Mouse (Mus musculus) adipose tissue, adult 10 weeks (tissue): ENCODE results near the gene Slc35g1. TPM values are rescaled to one million over a fixed set of nuclear protein-coding genes. Genes with fewer than 3 reads are reported as not detected.

Source experiments
- polyA plus RNA-seq: library from polyadenylated mRNA; stranded (reverse); fragments of 350-450 nt; fragmentation: Illumina TruSeq; extraction: RNeasy Lipid Tissue Mini Kit (QIAGEN cat#74804); gene quantifications from one replicate; pipeline ENCODE4 v1.2.3, GENCODE M21; 2014; ENCODE audit warnings: low read depth, low replicate concordance

The Slc35g1 gene
- 28.0 TPM for polyA plus RNA-seq

DNA sequence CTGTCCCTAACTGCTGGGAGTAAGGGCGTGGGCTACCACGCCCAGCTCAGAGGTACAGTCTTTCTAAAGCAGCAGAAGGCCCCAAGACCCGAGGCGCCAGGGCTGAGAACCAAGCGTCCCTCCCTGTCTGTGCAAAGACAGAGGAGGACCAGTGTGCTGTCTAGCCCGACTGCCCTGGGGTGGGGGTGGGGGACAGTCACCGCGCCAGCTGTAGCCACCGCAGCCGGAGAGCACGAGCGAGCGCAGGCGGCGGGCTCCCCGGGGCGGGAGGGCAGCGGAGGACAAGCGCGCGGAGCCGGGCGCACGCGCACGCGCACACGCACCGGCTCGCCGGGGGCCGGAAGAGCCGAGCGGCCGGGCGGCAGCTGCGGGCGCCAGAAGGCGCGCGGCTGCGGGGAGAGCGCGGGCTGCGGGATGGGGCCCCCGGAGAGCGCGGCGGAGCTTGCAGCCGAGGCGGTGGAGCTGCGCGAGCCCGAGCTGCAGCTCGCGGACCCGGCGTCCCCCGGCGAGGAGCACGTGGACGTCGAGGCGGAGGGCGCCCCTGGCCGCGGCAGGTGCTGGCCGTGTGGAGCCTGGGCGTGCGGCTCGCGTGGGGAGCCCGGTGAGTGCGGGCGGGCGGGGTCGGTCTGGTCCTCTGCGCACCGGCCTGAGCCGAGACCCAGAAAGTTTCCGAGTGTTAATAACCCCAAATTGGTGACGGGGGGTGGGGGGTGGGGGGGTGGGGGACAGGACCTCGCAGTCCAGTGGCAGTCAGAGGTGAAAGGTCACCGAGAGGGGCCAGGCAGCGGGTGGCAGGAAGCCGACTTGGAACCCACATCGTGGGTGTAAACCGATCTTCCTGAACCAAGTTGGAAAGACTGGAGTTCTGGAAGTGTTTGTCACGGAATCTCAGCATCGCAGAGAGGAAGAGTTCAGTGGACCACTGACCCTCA is at the start of gene Slc35g1:
Gene Slc35g1 (plus strand): TSS at position 280 of the 932 bp plus-strand sequence.

Other genes starting within 250 kb of the Slc35g1 start
- 19.0 TPM for gene Fra10ac1, start 171.8 kb upstream of the Slc35g1 start, polyA plus RNA-seq
- 0.48 TPM for gene Lgi1, start 131.4 kb upstream of the Slc35g1 start, polyA plus RNA-seq
- 6.9 TPM for gene Plce1, start 85.1 kb downstream of the Slc35g1 start, polyA plus RNA-seq